Mouse (Mus musculus): ENCODE measurements around the gene Ppp3r2.

Gene Ppp3r2

GRCm38 (mm10) chr4:49681812-49682211 lies at the start of gene Ppp3r2:
Gene Ppp3r2, minus strand, starts transcription at chr4:49682024.
- no peak for DNase-seq (ENCODE audit: low read depth, low spot score)

GRCm38 (mm10) chr4:49729326-49729725 lies 47.5 kb upstream of the Ppp3r2 start:
- no peak for DNase-seq (ENCODE audit: low read depth, low spot score)

- no peak for DNase-seq (ENCODE audit: low read depth, low spot score)
Measured at GRCm38 (mm10) chr4:49723908-49724307, 42.1 kb upstream of the Ppp3r2 start.

GRCm38 (mm10) chr4:49691405-49692194 lies 9.8 kb upstream of the Ppp3r2 start:
- DNase-seq (ENCODE audit: low read depth, low spot score) = no peak

- DNase-seq (ENCODE audit: low read depth, low spot score) = peak; percentile 35
Measured at GRCm38 (mm10) chr4:49688594-49689288, 6.9 kb upstream of the Ppp3r2 start.

GRCm38 (mm10) chr4:49680171-49680875 lies 1.5 kb downstream of the Ppp3r2 start:
- DNase-seq (ENCODE audit: low read depth, low spot score) = no peak

- DNase-seq (ENCODE audit: low read depth, low spot score) = no peak
Measured at GRCm38 (mm10) chr4:49676790-49677189, 5.0 kb downstream of the Ppp3r2 start.

GRCm38 (mm10) chr4:49676071-49676470 lies 5.8 kb downstream of the Ppp3r2 start:
- no peak for DNase-seq (ENCODE audit: low read depth, low spot score)

- DNase-seq (ENCODE audit: low read depth, low spot score) = no peak
Measured at GRCm38 (mm10) chr4:49664850-49665249, 17.0 kb downstream of the Ppp3r2 start.

GRCm38 (mm10) chr4:49662231-49662630 lies 19.6 kb downstream of the Ppp3r2 start:
- DNase-seq (ENCODE audit: low read depth, low spot score) = no peak

GRCm38 (mm10) chr4:49661664-49662063 lies 20.2 kb downstream of the Ppp3r2 start:
- no peak for DNase-seq (ENCODE audit: low read depth, low spot score)

- no peak for DNase-seq (ENCODE audit: low read depth, low spot score)
Measured at GRCm38 (mm10) chr4:49659421-49659820, 22.4 kb downstream of the Ppp3r2 start.

- no peak for DNase-seq (ENCODE audit: low read depth, low spot score)
Measured at GRCm38 (mm10) chr4:49639913-49640312, 41.9 kb downstream of the Ppp3r2 start.

GRCm38 (mm10) chr4:49637821-49638220 lies 44.0 kb downstream of the Ppp3r2 start:
- no peak for DNase-seq (ENCODE audit: low read depth, low spot score)

GRCm38 (mm10) chr4:49632139-49632481 lies 49.7 kb downstream of the Ppp3r2 start:
- no peak for DNase-seq (ENCODE audit: low read depth, low spot score)

- peak; percentile 96 for DNase-seq (ENCODE audit: low read depth, low spot score)
Measured at GRCm38 (mm10) chr4:49631319-49632138, 50.3 kb downstream of the Ppp3r2 start, which contains the start of gene Rnf20. Gene Rnf20, plus strand, starts transcription at chr4:49632006.

- no peak for DNase-seq (ENCODE audit: low read depth, low spot score)
Measured at GRCm38 (mm10) chr4:49628941-49629340, 52.9 kb downstream of the Ppp3r2 start.
